Mouse (Mus musculus): ENCODE data around the gene Src. TPM values are rescaled to one million over a fixed set of nuclear protein-coding genes. Genes with fewer than 3 reads are reported as not detected.

Gene Src
- polyA plus RNA-seq, 1 experiment, result 0.48 TPM

DNA sequence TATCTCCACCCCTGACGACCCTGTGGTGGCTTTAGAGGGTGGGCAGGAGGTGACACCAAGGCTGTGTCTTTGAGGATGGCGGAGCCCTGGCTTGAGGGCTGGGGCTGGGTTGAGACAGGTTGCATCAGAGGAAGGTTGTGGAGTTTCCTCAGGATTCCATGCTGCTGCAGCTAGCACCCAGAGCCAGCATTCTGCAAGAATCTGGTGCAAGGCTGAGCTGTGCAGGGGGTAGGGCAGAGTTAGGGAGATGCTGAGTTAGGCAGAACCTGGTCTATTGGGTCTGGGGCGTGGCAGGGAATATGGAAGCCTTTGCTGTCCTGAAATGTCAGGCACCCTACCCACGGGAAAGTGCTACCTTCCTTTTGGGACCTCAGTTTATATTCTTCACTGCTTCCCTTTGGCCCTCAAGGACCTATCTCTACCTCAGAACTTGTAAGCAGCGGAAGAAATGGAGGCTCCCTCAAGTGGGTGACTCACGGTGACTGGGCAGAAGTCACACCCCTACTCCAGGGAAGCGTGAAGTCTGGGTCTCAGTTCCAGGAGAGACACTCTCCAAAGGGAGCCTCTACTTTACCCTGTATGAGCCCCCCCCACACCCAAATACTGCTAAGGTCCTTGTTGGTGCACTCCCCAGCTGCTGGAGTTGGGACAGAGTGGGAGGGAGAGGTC, 33.3 kb downstream of the Src start:
- no peak for TF ChIP-seq GATA1 (IDR thresholded peaks at IDR 0.05; ENCODE audit: low read length)

DNA sequence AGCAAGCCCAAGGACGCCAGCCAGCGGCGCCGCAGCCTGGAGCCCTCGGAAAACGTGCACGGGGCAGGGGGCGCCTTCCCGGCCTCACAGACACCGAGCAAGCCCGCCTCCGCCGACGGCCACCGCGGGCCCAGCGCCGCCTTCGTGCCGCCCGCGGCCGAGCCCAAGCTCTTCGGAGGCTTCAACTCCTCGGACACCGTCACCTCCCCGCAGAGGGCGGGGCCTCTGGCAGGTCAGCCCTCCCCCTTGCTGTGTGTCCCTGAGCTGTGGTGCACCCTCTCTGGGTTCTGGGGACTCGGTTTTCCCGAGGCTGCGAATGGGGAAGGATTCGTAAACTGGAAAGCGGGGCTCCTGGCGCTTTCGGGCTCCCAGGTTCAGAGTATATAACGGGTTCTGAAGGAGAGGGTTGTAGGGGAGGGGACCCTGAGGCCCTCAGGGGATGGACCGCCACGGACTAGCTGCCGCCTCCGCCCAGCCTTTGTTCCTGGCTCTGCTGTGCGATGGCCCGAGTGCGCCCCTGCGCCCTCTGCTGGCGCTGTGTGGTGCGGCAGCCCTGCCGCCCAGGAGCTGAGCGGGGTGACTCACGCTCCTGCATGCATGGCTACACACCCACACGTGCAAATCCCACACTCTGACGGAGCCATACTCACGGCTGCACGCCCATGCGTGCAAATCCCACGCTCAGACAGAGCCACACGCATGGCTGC, 39.0 kb downstream of the Src start:
- no peak for TF ChIP-seq GATA1 (IDR thresholded peaks at IDR 0.05; ENCODE audit: low read length)

DNA sequence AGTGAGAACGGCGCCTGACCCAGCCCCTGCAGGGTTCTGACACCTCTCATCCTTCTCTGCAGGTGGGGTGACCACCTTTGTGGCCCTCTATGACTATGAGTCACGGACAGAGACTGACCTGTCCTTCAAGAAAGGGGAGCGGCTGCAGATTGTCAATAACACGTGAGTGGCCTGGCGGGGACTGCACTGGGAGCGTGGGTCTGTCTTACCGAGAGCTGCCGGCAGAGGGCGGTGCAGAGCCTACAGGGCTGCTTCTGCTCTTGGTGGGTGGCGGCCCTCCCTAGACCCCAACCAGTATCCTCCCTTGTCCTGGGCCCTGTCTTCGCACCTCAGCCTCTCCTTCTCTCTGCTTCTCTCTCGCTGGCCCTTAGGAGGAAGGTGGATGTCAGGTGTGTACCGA, 40.2 kb downstream of the Src start:
- TF ChIP-seq GATA1 (IDR thresholded peaks at IDR 0.05; ENCODE audit: low read length), result no peak

DNA sequence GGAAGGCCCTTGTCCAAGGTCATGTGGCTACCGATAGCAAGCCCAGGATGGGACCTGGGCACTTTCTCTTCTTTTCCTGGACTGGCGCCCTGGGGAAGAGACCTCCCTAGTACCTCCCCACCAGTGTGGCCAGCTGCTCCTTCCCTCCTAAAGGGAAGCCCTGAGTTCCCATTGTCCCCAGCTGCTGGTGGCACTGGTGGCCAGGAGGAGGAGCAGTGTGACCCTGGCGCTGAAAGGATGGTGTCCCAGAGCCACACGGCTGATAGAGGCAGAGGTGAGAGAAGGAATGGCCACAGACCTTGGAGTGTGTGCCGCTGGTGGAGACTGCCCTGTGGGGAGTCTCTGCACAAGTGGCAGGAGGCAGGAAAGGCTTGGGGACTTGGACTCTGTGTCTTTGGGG, 41.5 kb downstream of the Src start:
- TF ChIP-seq GATA1 (IDR thresholded peaks at IDR 0.05; ENCODE audit: low read length), result no peak

DNA sequence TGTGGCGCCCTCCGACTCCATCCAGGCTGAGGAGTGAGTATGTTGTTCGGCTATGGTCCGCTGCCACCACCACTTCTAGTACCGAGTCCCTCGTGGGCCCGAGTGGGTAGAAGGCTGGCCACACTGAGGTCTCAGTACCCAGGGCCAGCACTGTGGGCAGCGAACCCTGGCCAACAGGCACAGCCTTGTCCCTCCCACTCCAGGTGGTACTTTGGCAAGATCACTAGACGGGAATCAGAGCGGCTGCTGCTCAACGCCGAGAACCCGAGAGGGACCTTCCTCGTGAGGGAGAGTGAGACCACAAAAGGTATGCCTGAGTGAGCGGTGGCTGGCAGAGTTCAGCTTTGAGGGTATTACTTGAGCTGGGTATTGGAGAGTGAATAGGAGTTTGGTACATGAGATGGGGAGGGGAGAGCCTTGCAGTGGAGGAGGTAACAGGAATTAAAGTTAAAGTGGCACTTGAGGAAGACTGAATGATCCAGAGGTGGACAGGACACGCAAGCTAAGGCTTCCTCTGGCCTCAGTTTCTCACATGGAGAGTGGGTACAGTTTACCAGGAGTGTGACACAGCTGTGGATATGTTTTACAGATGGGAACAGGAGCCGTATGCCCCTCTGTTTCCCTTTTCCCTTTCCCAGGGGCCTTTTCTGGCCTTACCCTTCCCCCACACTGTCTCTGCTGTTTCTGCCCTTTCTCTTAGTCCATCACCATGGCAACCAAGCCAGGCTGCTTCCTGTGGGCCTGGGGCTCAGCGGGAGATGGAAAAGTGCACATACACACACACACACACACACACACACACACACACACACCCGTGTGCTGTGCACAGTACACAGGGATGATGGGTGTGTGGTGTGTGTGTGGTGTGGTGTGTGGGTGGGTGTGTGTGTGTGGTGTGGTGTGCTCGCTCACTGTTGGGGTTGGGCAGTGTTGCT, 44.8 kb downstream of the Src start:
- no peak for TF ChIP-seq GATA1 (IDR thresholded peaks at IDR 0.05; ENCODE audit: low read length)

DNA sequence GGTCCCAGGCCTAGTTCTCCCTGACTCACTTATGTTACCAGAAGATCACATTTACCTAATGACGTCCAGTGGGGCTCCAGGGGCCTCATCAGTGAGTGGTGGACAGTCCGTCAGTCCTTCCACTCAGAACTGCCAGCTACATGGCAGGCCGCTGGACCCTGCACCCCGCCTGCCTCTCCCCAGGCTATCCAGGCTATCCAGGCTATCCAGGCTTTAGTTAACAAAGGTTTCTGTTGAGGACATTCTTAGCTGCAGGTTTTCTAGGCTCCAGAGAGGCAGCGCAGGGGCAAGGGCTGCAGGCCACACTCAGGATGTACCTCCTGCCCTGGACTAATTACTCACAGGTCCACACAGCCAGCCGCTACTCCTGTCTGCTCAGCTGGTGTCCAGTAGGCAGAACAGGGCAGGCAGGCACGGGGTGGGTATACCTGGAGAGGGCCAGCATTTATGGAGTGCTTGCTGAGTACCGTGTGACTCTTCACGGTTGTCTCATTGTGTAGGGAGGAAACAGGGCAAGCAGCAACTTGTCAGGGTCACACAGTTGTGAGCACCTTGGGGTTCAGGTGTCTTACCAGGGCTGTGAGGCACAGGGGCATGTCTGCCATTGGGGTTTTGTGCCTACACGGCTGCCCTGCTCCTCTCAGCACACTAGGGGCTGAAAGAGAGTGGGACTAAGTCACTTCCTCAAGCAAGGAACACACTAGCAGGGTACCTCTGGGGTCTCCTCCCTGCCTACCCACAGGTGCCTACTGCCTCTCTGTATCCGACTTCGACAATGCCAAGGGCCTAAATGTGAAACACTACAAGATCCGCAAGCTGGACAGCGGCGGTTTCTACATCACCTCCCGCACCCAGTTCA, 45.9 kb downstream of the Src start:
- TF ChIP-seq GATA1 (IDR thresholded peaks at IDR 0.05; ENCODE audit: low read length), result no peak

DNA sequence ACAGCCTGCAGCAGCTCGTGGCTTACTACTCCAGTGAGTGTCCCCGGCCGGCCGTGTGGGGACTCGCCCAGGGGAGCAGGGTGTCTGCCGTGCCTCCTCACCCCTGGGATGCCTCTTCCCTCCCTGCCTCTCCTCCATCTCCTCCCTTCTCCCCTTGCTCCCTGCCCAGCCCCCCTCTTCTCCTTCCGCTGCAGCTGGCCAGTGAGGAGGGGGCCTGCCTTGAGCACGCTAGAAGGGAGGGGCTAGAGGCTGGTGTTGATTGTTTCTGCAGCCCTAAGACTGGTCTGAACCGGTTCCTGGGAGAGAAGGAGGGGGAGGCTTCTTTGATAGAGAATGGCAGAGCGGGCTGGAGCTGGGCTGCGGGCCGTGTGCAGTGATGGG, 46.5 kb downstream of the Src start:
- TF ChIP-seq GATA1 (IDR thresholded peaks at IDR 0.05; ENCODE audit: low read length), result no peak

DNA sequence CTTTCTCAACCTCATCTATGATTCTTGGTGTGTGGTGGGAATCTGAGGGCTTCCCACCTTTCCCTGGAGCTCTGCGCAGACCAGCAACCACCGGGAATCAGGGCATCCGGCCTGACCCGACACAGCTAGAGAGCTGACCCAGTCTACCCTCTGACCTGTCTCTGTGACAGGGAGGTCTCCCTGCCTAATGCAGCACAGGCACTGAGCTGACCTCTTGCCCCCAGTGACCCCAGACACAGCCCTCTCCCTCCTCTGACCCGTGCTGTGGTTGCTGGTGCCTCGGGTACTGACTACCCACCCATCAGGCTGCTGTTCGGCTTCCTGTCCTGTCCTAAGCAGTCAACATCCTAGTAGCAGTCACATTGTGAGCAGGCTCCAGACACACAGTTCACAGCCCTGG, 48.6 kb downstream of the Src start:
- TF ChIP-seq GATA1 (IDR thresholded peaks at IDR 0.05; ENCODE audit: low read length), result no peak

DNA sequence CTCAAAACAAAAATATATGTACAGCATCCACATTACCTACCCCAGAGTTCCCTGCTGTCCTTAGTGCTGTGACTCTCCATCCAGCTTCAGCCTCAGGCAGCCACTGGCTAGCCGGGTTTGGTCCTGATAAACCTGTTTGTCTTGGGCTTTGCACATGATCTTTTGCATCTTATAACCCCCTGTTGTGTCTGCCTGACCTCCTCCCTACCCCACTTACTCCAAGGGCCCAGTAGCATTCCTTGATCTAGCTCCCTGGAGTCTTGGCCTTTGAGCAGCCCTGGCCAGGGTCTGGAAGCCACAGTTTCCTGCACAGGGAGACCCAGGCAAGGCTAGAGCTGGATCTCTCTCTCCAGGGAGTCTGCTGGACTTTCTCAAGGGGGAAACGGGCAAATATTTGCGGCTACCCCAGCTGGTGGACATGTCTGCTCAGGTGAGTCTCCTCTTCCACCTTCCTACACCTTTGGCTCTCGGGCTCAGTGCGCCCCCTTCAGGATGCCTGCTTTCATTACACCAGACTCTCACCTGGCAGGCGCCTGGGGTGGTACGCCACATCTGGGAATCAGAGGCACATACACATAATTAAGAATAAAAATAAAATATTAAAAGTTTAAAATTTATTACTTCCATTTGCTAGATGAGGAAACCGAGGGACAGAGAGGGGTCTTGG, 50.0 kb downstream of the Src start:
- no peak for TF ChIP-seq GATA1 (IDR thresholded peaks at IDR 0.05; ENCODE audit: low read length)

DNA sequence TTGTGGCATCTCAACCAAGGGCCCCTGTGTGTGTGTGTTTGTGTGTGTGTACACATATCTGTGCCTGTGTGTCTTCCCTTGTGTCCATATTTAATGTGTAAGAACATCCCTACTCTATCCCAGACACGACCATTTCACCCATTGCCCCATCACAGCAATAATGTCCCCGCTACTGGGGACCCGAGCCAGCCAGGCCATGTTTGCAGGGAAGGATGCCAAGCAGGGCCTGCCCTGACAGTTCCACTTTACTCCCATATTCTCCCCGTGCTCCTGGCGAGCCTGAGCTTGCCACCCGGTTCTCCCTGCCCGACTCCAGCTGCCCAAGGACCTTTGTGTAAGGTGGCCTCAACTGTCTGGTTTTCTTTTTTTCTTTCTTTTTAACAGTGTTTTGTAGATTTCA, 53.0 kb downstream of the Src start:
- no peak for TF ChIP-seq GATA1 (IDR thresholded peaks at IDR 0.05; ENCODE audit: low read length)

DNA sequence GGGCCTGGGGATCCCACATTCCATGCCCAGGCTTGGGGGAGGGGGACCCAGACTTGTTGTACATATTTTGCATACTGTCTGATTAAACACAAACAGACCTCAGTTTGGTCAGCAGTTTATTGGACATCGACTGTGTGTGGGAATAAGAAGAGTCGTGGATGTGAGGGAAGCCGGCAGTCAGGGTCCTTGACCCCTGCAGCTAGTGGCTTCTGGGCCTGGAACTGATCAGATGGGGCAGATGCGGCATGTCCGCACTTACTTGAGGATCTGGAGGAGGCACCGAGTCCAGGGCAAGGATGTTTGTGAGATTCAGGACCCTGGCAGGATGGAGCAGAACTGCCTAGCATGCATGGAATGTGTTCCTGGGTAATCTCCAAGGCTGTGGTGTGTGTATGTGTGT, 53.5 kb downstream of the Src start:
- no peak for TF ChIP-seq GATA1 (IDR thresholded peaks at IDR 0.05; ENCODE audit: low read length)

DNA sequence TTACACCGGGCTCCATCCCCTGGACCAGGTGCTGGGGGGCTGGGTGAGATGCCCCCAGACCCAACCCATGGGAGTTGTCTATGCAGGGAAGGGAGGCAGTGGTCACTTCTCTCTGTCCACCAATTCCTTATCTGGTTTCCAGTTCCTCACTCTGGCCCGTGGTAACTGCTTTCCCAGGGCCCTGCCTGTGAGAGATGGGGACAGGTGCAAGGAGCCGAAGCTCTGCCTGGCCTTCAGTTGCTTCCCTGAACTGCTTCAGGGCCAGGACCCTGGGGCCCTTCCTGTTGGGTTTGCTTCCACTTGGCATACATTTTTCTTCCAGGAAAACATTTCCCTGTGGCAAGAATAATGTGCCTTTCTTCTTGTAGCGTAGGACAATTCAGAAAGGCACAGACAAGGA, 54.2 kb downstream of the Src start:
- no peak for TF ChIP-seq GATA1 (IDR thresholded peaks at IDR 0.05; ENCODE audit: low read length)

DNA sequence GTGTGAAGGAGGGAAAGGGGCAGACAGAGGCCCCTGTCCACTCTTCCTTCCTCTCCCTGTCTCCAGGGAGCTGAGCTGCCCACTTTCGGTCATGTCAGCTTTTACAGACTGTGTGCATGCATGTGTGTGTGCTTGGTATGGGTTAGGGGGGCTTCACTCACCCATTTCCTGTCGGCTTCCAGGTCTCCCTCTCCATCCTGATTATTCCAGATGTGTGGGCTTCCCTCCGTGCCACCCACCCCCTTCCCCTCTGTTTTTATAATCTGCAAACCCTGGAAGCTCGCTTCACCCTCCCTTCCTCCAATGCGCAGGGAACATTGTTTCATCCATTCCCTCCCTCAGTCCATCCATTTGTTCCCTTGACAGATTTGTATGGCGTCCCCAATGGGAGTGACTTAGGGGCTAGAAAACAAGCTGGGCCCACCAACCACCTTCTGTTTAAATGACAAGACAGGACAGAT, 56.1 kb downstream of the Src start:
- TF ChIP-seq GATA1 (IDR thresholded peaks at IDR 0.05; ENCODE audit: low read length), result no peak

DNA sequence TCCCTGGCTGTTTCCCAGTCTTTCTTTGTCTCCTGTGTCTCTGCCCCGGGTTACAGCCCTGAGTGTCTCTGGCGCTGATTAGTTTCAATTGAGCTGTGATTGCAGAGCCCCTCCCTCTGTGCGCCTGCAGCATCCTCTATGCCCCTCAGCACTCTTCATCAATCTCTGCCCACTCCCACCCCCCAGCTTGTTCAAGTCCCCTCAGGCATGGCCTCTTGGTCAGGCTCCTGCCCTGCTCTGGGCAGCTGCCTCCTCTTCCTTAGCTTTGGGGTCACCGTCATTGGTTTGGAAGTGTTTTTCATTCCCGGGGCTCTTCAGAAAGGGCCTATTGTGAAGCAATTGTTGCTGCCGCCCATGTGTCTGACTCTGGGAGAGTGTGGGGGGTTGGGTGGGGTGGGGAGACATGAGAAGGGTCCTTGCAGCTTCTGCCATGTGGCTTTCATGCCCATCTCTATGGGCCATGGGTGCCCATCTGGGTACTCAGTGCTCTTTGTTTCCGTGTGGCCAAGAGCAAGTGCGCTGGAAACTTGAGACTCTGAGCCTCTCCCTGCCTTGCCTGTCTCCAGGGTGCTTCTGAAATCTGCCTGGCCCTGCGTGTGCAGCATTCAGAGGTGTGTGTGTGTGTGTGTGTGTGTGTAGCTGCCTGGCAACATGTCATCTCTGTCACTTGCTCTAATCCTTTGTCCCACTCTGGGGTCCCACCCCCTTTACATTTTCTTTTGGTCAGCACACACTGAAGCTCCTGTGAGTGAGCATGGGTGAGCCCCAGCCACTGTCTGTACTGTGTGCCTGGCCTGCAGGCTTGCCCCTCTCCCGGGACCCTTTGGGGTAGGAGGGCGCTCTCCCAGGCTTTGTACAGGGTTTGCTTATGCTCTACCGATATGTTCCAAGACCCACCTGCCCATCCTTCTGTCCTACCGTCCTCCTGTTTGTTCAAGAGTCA, 57.5 kb downstream of the Src start:
- no peak for TF ChIP-seq GATA1 (IDR thresholded peaks at IDR 0.05; ENCODE audit: low read length)

Data from G1E-ER4 (cell line).